Mouse (Mus musculus): ENCODE data around the gene Gpr45. TPM values are rescaled to one million over a fixed set of nuclear protein-coding genes. Genes with fewer than 3 reads are reported as not detected.

Gene Gpr45
- total RNA-seq, 2 experiments from 2014 or later: 0.19 to 0.67 TPM

GRCm38 (mm10) chr1:43045204-43045982, 92.7 kb downstream of the Gpr45 start:
- no peak for DNase-seq
- intact Hi-C loops (cut with DNase I): no loop called here

- intact Hi-C loops (cut with DNase I): no loop called here
- no peak for DNase-seq
Observed at GRCm38 (mm10) chr1:43046990-43047389, 94.3 kb downstream of the Gpr45 start.

GRCm38 (mm10) chr1:43047811-43048210, 95.1 kb downstream of the Gpr45 start:
- no peak for DNase-seq
- intact Hi-C loops (cut with DNase I): no loop called here

GRCm38 (mm10) chr1:43051903-43052302, 99.2 kb downstream of the Gpr45 start:
- intact Hi-C loops (cut with DNase I): no loop called here
- no peak for DNase-seq

GRCm38 (mm10) chr1:43065615-43066310, 113.1 kb downstream of the Gpr45 start:
- peak; percentile 31 to 46 for DNase-seq
- intact Hi-C loops (cut with DNase I): loop anchor here (1.0 kb wide), 1 partner anchor 150 kb away; no protein-coding TSS in a partner anchor

- no peak for DNase-seq
- intact Hi-C loops (cut with DNase I): loop anchor here (1.0 kb wide), 1 partner anchor 151 kb away; no protein-coding TSS in a partner anchor
Observed at GRCm38 (mm10) chr1:43066573-43066972, 113.9 kb downstream of the Gpr45 start.

- DNase-seq: no peak
- intact Hi-C loops (cut with DNase I): no loop called here
Observed at GRCm38 (mm10) chr1:43067551-43067950, 114.9 kb downstream of the Gpr45 start.

- no peak for DNase-seq
Observed at GRCm38 (mm10) chr1:43070726-43071125, 118.1 kb downstream of the Gpr45 start.

GRCm38 (mm10) chr1:43072028-43072427, 119.4 kb downstream of the Gpr45 start:
- intact Hi-C loops (cut with DNase I): no loop called here
- no peak for DNase-seq

More at GRCm38 (mm10) chr1:43070726-43071125, 118.1 kb downstream of the Gpr45 start:
- intact Hi-C loops (cut with DNase I): no loop called here

- intact Hi-C loops (cut with DNase I): no loop called here
- no peak for DNase-seq
Observed at GRCm38 (mm10) chr1:43072561-43072960, 119.9 kb downstream of the Gpr45 start.

- DNase-seq: no peak
- intact Hi-C loops (cut with DNase I): no loop called here
Observed at GRCm38 (mm10) chr1:43074791-43075190, 122.1 kb downstream of the Gpr45 start.

- intact Hi-C loops (cut with DNase I): no loop called here
- DNase-seq: no peak
Observed at GRCm38 (mm10) chr1:43078124-43078523, 125.5 kb downstream of the Gpr45 start.

GRCm38 (mm10) chr1:43082946-43083345, 130.3 kb downstream of the Gpr45 start:
- intact Hi-C loops (cut with DNase I): no loop called here
- DNase-seq: no peak

Small RNA genes lying within 50 kb of the gene (microRNA-seq; reads per million reads assigned to microRNA genes)
- 0 reads per million in 2 experiments for gene Gm24001 (ENCODE audit: borderline number of aligned reads in 2 of 2)

Other genes starting within 250 kb of the Gpr45 start
- 100 to 1,000 TPM; 104 to 114 TPM for gene Mrps9, start 101.6 kb upstream of the Gpr45 start, total RNA-seq (2021)
- gene Tgfbrap1, start 145.8 kb downstream of the Gpr45 start, total RNA-seq (2021): 10 to 100 TPM; 14.9 to 15.3 TPM
- 10 to 100 TPM; 17.6 to 19.9 TPM for gene AI597479, start 145.8 kb downstream of the Gpr45 start, total RNA-seq (2021)
- 1,000 to 10,000 TPM; 1,415 to 1,925 TPM for gene Fhl2, start 244.1 kb downstream of the Gpr45 start, total RNA-seq (2021)

Data from heart, postnatal 36 days (tissue).